Mouse (Mus musculus) erythroblast, embryonic 14.5 days (primary cell): ENCODE data around the gene Strn3.

Source experiments
- GATA1 ChIP-seq: IDR thresholded peaks from 2 replicates; pipeline ENCODE4 v1.6.1; 2012; ENCODE audit warnings: low read length, inconsistent platforms, mixed read lengths
- TAL1 ChIP-seq: IDR thresholded peaks from 3 replicates; pipeline ENCODE4 v1.6.1; 2012; ENCODE audit warnings: low read length, inconsistent platforms, mixed read lengths

GRCm38 (mm10) chr12:51709741-51710140, 18.0 kb upstream of the Strn3 start:
- TF ChIP-seq TAL1 (no peak), GATA1 (no peak)
